Mouse (Mus musculus): ENCODE data around the gene Tfcp2. TPM values are rescaled to one million over a fixed set of nuclear protein-coding genes. Genes with fewer than 3 reads are reported as not detected.
"Not testable (repeated sequence)": the region's sequence is repeated elsewhere in the genome, so short reads cannot be mapped to it uniquely, and the experiment has no call there.

The Tfcp2 gene
- polyA plus RNA-seq, 1 experiment from 2014 or later = 48.4 TPM

DNA sequence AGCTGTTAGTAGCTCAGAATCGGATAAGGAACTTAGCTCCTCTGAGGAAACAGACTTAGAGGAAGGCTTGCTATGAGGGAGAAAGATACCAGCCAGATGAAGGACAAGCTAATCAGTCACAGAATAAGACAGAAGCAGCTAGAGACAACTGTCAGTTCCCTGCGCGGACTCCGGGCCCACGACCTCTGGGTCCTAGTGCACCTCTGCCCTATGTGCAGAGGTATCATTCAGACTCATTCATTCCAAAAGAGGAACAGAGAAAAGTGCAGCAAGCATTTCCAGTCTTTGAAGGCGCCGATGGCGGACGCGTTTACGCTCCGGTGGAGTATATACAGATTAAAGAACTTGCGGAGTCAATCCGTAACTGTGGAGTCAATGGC is 8.2 kb downstream of the Tfcp2 start:
- H3K4me3 ChIP-seq (replicated peaks); H3K27ac ChIP-seq; H3K9ac ChIP-seq (replicated peaks); H3K4me1 ChIP-seq (replicated peaks); ATAC-seq; H3K9me3 ChIP-seq; H3K4me2 ChIP-seq (replicated peaks); H3K27me3 ChIP-seq: not testable (repeated sequence)
- WGBS = 97% methylated on average over 14 of the region's 14 CpGs
- peaks cover 47% of the 10 kb centered on the region for H3K36me3 ChIP-seq

DNA sequence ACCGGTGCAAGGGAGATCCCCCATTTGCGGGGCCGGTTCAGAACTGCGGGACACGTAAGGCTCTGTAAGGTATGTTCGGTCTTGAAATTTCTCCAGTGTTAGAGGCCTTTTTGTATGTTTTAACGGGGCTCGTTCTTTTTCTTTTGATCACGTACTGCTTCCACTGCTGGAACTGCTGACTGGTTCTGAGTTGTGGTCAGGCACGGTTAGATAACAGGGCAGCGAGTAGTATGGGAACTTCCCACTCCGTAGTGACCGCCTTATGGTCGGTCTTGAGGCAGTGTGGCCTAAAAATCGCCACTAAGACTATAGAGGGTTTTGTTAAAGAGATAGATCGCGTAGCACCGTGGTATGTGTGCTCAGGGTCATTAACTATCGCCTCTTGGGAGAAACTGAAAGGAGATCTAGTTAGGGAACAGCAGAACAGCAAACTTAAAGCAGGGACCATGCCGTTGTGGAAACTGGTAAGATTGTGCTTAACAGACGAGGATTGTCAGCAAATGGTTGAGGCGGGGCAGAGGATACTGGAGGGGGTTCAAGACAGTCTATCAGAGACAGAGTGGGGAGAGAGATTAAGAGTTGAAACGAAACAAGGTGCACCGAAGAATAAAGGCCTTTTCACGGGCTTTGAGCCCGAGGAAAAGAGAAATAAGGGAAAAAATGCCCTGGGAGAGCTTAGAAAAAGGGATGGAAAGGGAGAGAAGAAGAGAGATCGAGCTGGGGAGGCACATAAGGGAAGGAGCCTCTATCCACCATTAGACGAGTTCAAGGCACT is 8.7 kb downstream of the Tfcp2 start:
- 97% methylated on average over 26 of the region's 28 CpGs for WGBS
- peaks cover 43% of the 10 kb centered on the region for H3K36me3 ChIP-seq

DNA sequence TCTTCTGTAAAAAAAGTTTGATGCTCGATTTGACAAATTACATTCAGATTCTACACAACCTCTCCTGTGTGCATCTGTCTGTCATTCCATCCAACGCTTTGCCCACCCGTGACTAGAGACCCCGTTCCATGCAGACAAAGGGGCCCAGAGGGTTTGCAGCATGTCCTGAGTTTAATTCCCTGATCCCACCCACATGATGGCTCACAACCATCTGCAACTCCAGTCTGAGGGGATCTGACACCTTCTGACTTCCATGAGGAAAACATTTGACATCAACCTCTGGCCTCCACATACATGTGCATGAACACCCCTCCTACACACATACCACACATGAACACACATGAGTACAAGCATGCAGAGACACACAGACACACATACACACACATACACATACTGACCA is 10.4 kb downstream of the Tfcp2 start:
- no peak for ATAC-seq
- no peaks in the 10 kb centered on the region for H3K4me1 ChIP-seq (replicated peaks)
- 97% methylated on average over 4 of the region's 4 CpGs for WGBS
- 0 out of 2 replicates have a peak, but pooled peaks cover 3% of the 10 kb centered on the region for H3K9me3 ChIP-seq
- H3K9ac ChIP-seq (replicated peaks) = no peak overlapping the region
- H3K4me3 ChIP-seq (replicated peaks) = no peak overlapping the region
- H3K4me2 ChIP-seq (replicated peaks) = no peak overlapping the region
- no peaks in the 10 kb centered on the region for H3K27me3 ChIP-seq
- H3K36me3 ChIP-seq = peaks cover 43% of the 10 kb centered on the region
- H3K27ac ChIP-seq = no peak overlapping the region

More for the DNA sequence above, 8.7 kb downstream of the Tfcp2 start:
- H3K27ac ChIP-seq; H3K4me1 ChIP-seq (replicated peaks); H3K27me3 ChIP-seq; H3K4me2 ChIP-seq (replicated peaks); ATAC-seq; H3K4me3 ChIP-seq (replicated peaks); H3K9ac ChIP-seq (replicated peaks); H3K9me3 ChIP-seq: not testable (repeated sequence)

- not testable (repeated sequence) for H3K9me3 ChIP-seq; H3K4me3 ChIP-seq (replicated peaks); H3K4me2 ChIP-seq (replicated peaks); H3K27me3 ChIP-seq; H3K4me1 ChIP-seq (replicated peaks); H3K9ac ChIP-seq (replicated peaks); H3K27ac ChIP-seq; ATAC-seq
- peaks cover 43% of the 10 kb centered on the region for H3K36me3 ChIP-seq
- WGBS = 89% methylated on average over 1 of the region's 1 CpGs
Observed at GRCm38 (mm10) chr15:100541001-100541400, 10.8 kb downstream of the Tfcp2 start.

- Histone ChIP-seq H3K27me3 (no peaks in the 10 kb centered on the region), H3K36me3 (peaks cover 54% of the 10 kb centered on the region), H3K4me1 (replicated peaks) (no peaks in the 10 kb centered on the region), H3K4me2 (replicated peaks) (no peak overlapping the region), H3K9ac (replicated peaks) (no peak overlapping the region), H3K9me3 (no peaks in the 10 kb centered on the region), H3K27ac (no peak overlapping the region), H3K4me3 (replicated peaks) (no peak overlapping the region)
- WGBS = 96% methylated on average over 9 of the region's 9 CpGs
- ATAC-seq = no peak
Observed at GRCm38 (mm10) chr15:100539411-100539810, 12.4 kb downstream of the Tfcp2 start.

- no peak overlapping the region for H3K9ac ChIP-seq (replicated peaks)
- no peak overlapping the region for H3K4me2 ChIP-seq (replicated peaks)
- 85% methylated on average over 6 of the region's 6 CpGs for WGBS
- H3K27ac ChIP-seq = no peak overlapping the region
- H3K9me3 ChIP-seq = no peaks in the 10 kb centered on the region
- peaks cover 54% of the 10 kb centered on the region for H3K36me3 ChIP-seq
- H3K4me3 ChIP-seq (replicated peaks) = no peak overlapping the region
- no peak for ATAC-seq
- H3K4me1 ChIP-seq (replicated peaks) = no peaks in the 10 kb centered on the region
- no peaks in the 10 kb centered on the region for H3K27me3 ChIP-seq
Observed at GRCm38 (mm10) chr15:100537913-100538312, 13.9 kb downstream of the Tfcp2 start.

DNA sequence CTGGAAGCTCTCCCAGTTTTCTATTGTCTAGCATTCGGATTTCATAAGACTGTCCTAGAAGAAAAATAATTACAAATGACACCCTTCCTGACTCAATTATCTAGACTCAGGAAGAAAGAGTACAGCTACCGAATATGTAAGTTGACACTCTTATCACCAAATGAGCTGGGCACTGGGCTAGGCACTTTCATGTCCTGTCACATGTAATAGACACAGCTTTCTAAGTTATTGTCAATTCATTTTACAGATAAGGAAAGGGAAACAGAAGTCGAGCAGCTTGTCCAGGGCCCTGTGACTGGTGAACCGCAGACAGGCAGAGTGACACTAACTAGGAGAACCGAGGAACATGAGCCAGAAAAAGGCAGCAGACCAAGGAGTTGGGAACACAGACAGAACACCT is 23.9 kb downstream of the Tfcp2 start:
- H3K27me3 ChIP-seq = no peaks in the 10 kb centered on the region
- no peaks in the 10 kb centered on the region for H3K9me3 ChIP-seq
- peaks cover 29% of the 10 kb centered on the region for H3K36me3 ChIP-seq
- no peak overlapping the region for H3K4me3 ChIP-seq (replicated peaks)
- 90% methylated on average over 5 of the region's 5 CpGs for WGBS
- ATAC-seq = no peak
- no peak overlapping the region for H3K9ac ChIP-seq (replicated peaks)
- no peak overlapping the region for H3K4me2 ChIP-seq (replicated peaks)
- no peak overlapping the region for H3K27ac ChIP-seq
- H3K4me1 ChIP-seq (replicated peaks) = no peaks in the 10 kb centered on the region

DNA sequence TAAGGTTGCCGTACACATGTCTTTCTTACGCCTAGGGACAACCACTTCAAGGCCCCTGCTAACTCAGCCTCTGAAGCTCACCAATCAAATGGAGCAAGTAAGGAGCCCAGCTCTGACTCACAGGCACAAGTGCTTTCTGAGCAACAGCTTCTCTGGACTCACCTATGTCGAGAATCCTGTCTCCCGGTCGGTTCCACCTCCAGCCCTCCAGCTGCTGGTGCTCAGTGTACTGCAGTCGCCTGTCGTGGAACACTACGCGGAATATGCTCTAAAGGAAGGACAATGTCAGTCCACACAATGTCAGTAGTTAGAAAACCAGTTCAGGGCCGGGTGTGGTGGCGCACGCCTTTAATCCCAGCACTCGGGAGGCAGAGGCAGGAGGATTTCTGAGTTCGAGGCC is 26.4 kb downstream of the Tfcp2 start:
- WGBS = 96% methylated on average over 14 of the region's 14 CpGs
- H3K36me3 ChIP-seq = peaks cover 47% of the 10 kb centered on the region
- no peak overlapping the region for H3K4me2 ChIP-seq (replicated peaks)
- H3K27ac ChIP-seq = no peak overlapping the region
- no peaks in the 10 kb centered on the region for H3K9me3 ChIP-seq
- no peak overlapping the region for H3K4me3 ChIP-seq (replicated peaks)
- no peaks in the 10 kb centered on the region for H3K4me1 ChIP-seq (replicated peaks)
- H3K27me3 ChIP-seq = no peaks in the 10 kb centered on the region
- no peak for ATAC-seq
- H3K9ac ChIP-seq (replicated peaks) = no peak overlapping the region

GRCm38 (mm10) chr15:100520306-100520705 is 31.5 kb downstream of the Tfcp2 start:
- peaks cover 75% of the 10 kb centered on the region for H3K36me3 ChIP-seq
- no peak overlapping the region for H3K4me3 ChIP-seq (replicated peaks)
- no peak for ATAC-seq
- no peaks in the 10 kb centered on the region for H3K9me3 ChIP-seq
- H3K4me2 ChIP-seq (replicated peaks) = no peak overlapping the region
- no peaks in the 10 kb centered on the region for H3K27me3 ChIP-seq
- H3K4me1 ChIP-seq (replicated peaks) = no peaks in the 10 kb centered on the region
- no peak overlapping the region for H3K9ac ChIP-seq (replicated peaks)
- no peak overlapping the region for H3K27ac ChIP-seq
- WGBS = 96% methylated on average over 14 of the region's 14 CpGs

- Histone ChIP-seq H3K9me3 (no peaks in the 10 kb centered on the region), H3K27ac (no peak overlapping the region), H3K27me3 (no peaks in the 10 kb centered on the region), H3K4me1 (replicated peaks) (no peaks in the 10 kb centered on the region), H3K36me3 (peaks cover 88% of the 10 kb centered on the region), H3K9ac (replicated peaks) (no peak overlapping the region), H3K4me3 (replicated peaks) (no peak overlapping the region), H3K4me2 (replicated peaks) (no peak overlapping the region)
- 95% methylated on average over 2 of the region's 2 CpGs for WGBS
- no peak for ATAC-seq
Observed at GRCm38 (mm10) chr15:100515121-100515520, 36.7 kb downstream of the Tfcp2 start.

GRCm38 (mm10) chr15:100513387-100513786 is 38.4 kb downstream of the Tfcp2 start:
- 95% methylated on average over 4 of the region's 4 CpGs for WGBS

DNA sequence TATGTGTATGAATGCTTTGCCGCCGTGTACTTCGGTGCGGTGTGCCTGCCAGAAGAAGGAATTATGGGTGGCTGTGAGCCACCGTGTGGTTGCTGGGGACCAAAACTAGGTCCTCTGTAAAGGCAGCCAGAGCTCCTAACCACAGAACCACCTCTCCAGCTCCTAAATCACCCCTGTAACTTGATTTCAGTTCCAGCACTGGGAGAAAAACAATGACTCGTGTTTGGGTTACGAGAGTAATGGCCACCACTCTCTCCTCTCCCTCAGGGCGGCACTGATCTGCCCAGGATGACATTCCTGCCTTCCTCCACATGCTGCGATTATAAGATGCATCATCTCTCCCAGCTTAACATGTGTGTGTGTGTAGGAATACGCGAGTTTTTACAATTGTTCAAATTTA is 41.7 kb downstream of the Tfcp2 start:
- no peak overlapping the region for H3K4me3 ChIP-seq (replicated peaks)
- 95% methylated on average over 11 of the region's 11 CpGs for WGBS
- no peak for ATAC-seq
- no peaks in the 10 kb centered on the region for H3K27me3 ChIP-seq
- H3K4me1 ChIP-seq (replicated peaks) = no peaks in the 10 kb centered on the region
- no peak overlapping the region for H3K4me2 ChIP-seq (replicated peaks)
- H3K36me3 ChIP-seq = peaks cover 90% of the 10 kb centered on the region
- H3K9ac ChIP-seq (replicated peaks) = no peak overlapping the region
- no peak overlapping the region for H3K27ac ChIP-seq
- H3K9me3 ChIP-seq = no peaks in the 10 kb centered on the region

More at GRCm38 (mm10) chr15:100513387-100513786, 38.4 kb downstream of the Tfcp2 start:
- Histone ChIP-seq H3K27me3 (no peaks in the 10 kb centered on the region), H3K4me1 (replicated peaks) (no peaks in the 10 kb centered on the region), H3K27ac (no peak overlapping the region), H3K36me3 (peaks cover 86% of the 10 kb centered on the region), H3K9ac (replicated peaks) (no peak overlapping the region), H3K4me3 (replicated peaks) (no peak overlapping the region), H3K4me2 (replicated peaks) (no peak overlapping the region), H3K9me3 (no peaks in the 10 kb centered on the region)
- no peak for ATAC-seq
